Mouse (Mus musculus) limb, embryonic 10.5 days (tissue): ENCODE measurements at regions not wholly inside any gene's neighbourhood (a gene's known extent, or its start where the extent isn't known, plus 50 kb on each side); places are given as distances from the start of the nearest gene placed in this dataset.

Experiments
- DNase-seq: peaks from one replicate; pipeline ENCODE4 v3.0.0-alpha.2; 2017; ENCODE audit warnings: low spot score
- H3K27ac ChIP-seq: fragments of 300-500 bp; sonication (generic); 2 replicates; pipeline ENCODE4 v1.5.1; 2016; ENCODE audit warnings: mild to moderate bottlenecking
- H3K27me3 ChIP-seq: fragments of 300-500 bp; sonication (generic); 2 replicates; pipeline ENCODE4 v1.6.1; 2016; ENCODE audit warnings: low read depth, mild to moderate bottlenecking; ENCODE audit not compliant: poor library complexity, severe bottlenecking
- H3K36me3 ChIP-seq: fragments of 300-500 bp; sonication (generic); 2 replicates; pipeline ENCODE4 v1.6.1; 2016; ENCODE audit warnings: mild to moderate bottlenecking, moderate library complexity
- H3K4me1 ChIP-seq: fragments of 300-500 bp; sonication (generic); 2 replicates; pipeline ENCODE4 v1.6.1; 2016
- H3K4me3 ChIP-seq: fragments of 300-500 bp; sonication (generic); 2 replicates; pipeline ENCODE4 v1.5.1; 2016; ENCODE audit warnings: mild to moderate bottlenecking, moderate library complexity
- H3K9me3 ChIP-seq: fragments of 300-500 bp; sonication (generic); replicated peaks from 2 replicates; pipeline ENCODE4 v1.6.1; 2016; ENCODE audit warnings: mild to moderate bottlenecking
- WGBS: fragments of 180-500 bp; shearing (Covaris S2); methylation state at CpG from one replicate; pipeline ENCODE4 v1.1.7; 2016; 5-methylcytosine and 5-hydroxymethylcytosine counted together

DNA sequence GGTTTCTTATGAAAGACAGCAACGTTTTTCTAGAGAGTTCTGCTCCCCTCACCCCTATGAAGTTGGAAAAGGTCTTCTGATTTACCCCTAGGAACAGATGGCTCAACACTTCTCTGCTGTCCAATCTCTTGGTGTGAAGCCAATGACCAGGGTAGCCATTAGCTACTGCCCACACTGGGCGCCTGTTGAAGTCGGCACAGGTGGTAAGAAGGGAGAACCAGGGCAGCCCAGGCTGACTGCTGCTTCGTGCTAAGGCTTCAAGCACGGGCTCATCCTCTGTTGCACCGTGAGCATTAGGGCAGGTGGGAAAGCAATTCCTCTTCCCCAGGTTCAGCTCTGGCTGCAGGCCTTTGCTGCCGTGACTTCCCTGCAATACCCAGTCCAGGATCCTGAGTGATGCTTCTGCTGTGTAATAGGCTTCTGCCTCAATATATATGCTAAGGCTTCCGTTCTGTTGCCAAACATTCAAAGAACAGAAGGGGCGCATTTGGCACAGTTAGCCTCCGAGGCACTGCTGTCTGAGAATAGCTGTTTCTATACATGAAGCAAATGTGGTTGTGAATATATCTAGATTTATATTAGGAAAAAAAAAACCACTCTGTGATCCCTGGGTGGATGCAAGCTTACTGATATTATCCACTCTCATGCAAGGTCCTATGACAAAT lies 76.4 kb upstream of the Atp5g3 start:
- no peak for DNase-seq
- Histone ChIP-seq H3K27ac (no peak overlapping the region), H3K27me3 (peaks cover 57% of the 10 kb centered on the region; the same call in 1 of the 2 replicates), H3K4me3 (no peak overlapping the region), H3K36me3 (no peaks in the 10 kb centered on the region), H3K9me3 (no peaks in the 10 kb centered on the region), H3K4me1 (peaks cover 20% of the 10 kb centered on the region)
- WGBS = 90% methylated on average over 10 of the region's 10 CpGs

DNA sequence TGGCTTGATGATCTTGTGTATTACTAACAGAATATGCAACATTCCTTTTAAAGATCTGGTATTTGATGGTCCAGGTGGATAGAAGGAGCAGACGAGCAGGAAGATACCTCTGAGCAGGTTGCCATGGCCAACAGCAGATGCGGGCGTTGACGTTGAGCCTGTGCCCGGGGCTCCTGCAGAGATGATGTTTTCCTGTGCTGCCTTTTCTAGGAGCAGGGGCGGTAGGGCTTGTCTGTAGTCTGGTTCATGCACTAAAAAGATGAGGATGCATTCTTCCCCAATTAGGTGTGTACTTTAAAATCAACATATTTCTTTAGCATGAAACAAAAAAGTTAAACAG lies 74.8 kb upstream of the Atp5g3 start:
- no peak for DNase-seq
- 87% methylated on average over 6 of the region's 6 CpGs for WGBS
- no peak overlapping the region for H3K4me3 ChIP-seq
- H3K27me3 ChIP-seq = peaks cover 52% of the 10 kb centered on the region; the same call in 1 of the 2 replicates
- H3K27ac ChIP-seq = no peak overlapping the region
- H3K4me1 ChIP-seq = peaks cover 30% of the 10 kb centered on the region
- H3K36me3 ChIP-seq = no peaks in the 10 kb centered on the region
- H3K9me3 ChIP-seq = no peaks in the 10 kb centered on the region

DNA sequence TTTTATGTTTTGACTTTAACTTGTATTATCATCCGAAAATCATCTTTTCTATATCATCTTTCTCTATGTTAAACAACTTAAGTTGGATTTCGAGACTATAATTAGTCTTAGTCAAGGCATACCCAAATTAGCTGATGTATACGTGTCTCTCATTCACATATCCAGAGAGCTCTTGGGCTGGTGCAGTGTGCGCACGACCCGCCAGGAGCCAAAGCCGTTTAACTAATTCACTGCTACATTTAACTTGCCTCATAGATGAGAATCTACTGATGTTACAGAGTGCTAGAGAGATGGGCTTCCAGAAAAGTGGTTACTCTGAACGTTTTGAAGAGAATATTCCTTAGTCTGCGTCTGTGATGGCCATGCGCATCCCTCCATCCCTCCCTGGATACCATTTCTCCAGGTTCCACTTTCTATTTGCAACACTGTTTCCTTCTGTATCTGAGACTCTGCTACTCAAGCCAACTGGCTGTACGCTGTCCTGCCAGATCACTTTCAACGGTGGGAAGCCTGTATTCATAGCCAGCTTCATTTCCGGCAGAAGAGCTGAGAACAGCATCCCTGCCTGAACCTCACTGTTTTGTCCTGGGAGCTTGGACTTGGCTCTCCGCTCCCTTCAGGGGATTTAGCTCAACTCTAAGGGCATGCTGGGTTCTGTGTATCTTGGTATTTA lies 74.2 kb upstream of the Atp5g3 start:
- H3K27me3 ChIP-seq = peaks cover 52% of the 10 kb centered on the region; the same call in 1 of the 2 replicates
- no peaks in the 10 kb centered on the region for H3K9me3 ChIP-seq
- H3K36me3 ChIP-seq = no peaks in the 10 kb centered on the region
- H3K4me1 ChIP-seq = peaks cover 32% of the 10 kb centered on the region
- no peak for DNase-seq
- H3K27ac ChIP-seq = no peak overlapping the region
- WGBS = 85% methylated on average over 14 of the region's 14 CpGs
- no peak overlapping the region for H3K4me3 ChIP-seq

DNA sequence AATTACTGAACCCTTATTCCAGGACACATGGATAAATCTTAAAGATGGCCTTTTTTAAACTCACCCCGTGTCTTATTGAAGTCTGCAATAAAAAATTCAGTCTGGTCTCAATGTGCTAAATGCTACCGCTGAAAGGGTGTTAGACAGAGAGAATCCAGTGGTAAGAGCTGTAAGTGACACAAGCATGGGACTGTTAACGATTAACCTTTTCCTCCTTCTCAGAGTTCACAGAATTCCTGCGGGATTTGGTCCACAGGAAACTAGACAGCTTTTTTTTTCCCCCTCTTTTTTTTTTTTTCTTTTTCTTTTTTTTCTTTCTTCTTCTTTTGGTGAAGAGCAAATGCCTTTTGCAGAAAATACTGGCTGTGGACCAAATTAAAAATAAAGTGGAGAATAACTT lies 72.0 kb upstream of the Atp5g3 start:
- Histone ChIP-seq H3K36me3 (no peaks in the 10 kb centered on the region), H3K4me3 (no peak overlapping the region), H3K27me3 (peaks cover 66% of the 10 kb centered on the region; the same call in 1 of the 2 replicates), H3K4me1 (peaks cover 54% of the 10 kb centered on the region), H3K27ac (no peak overlapping the region), H3K9me3 (no peaks in the 10 kb centered on the region)
- peak; percentile 28 for DNase-seq
- WGBS = 12% methylated on average over 4 of the region's 4 CpGs

DNA sequence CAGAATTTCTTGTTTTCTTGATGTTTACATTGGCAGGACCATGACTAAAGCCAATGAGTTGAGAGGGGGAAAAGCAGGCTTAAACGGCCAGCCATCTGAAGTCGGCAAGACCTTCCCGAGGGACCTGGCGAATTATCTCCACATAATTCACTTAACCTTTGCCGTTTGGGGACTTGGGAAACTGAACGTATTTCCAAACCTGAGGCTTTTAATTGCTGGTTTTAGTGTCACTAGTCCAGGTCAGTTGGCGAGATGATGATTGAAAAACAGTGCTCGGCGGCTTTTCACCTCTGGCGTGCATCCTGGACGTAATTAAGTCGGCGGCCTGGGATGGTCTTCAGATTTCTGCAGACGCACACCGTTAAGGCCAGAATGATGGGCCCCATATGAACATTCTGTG lies 66.9 kb upstream of the Atp5g3 start:
- H3K4me3 ChIP-seq = peak overlapping the region; percentile 27
- DNase-seq = peak; percentile 59

DNA sequence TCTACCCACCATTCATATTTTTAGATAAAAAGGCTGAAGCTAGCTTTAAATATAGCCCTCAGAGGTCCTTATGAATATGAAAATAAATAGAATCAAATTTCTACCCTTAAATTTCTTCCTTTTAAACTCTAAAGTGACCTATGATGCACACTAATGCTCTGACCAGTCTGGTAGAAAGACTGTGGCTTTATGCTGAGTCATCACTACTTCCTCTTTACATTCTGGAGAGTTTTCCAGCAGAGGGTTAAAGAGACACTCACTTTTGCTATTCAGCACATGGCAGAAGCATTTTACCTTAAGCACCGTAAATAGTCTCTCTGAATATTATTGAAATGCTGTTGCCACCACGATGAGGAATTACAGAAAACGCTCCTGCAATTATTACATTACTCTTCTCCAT lies 62.6 kb upstream of the Atp5g3 start:
- 81% methylated on average over 3 of the region's 3 CpGs for WGBS
- Histone ChIP-seq H3K27me3 (peaks cover 35% of the 10 kb centered on the region; the same call in 1 of the 2 replicates), H3K9me3 (no peaks in the 10 kb centered on the region), H3K27ac (no peak overlapping the region), H3K36me3 (no peaks in the 10 kb centered on the region), H3K4me3 (no peak overlapping the region), H3K4me1 (peaks cover 51% of the 10 kb centered on the region)
- no peak for DNase-seq

More for the DNA sequence above, 66.9 kb upstream of the Atp5g3 start:
- Histone ChIP-seq H3K9me3 (no peaks in the 10 kb centered on the region), H3K36me3 (no peaks in the 10 kb centered on the region), H3K27ac (0 out of 2 replicates have a peak overlapping the region, but pooled peaks have one; percentile 19), H3K4me1 (peaks cover 75% of the 10 kb centered on the region), H3K27me3 (peaks cover 44% of the 10 kb centered on the region; the same call in 1 of the 2 replicates)
- WGBS = 14% methylated on average over 15 of the region's 15 CpGs

DNA sequence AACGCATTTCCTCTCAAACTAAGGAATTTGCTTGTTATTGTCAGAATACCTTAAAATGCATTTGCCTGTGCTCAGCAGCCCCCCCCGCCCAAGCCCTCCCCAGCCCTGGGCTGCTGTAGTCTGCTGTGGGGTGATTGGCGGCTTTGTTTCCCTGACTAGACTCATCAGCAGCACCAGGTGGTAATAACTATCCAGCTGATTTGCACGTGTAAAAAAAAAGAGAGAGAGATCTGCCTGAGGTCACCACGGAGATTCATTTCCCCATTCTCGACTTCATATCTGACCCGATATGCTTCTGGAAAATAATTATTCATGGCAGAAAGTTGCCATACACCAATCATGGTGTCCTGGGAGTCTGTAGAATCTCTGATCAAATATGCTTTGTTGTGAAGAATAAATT lies 56.5 kb upstream of the Atp5g3 start:
- Histone ChIP-seq H3K36me3 (no peaks in the 10 kb centered on the region), H3K27me3 (peaks cover 38% of the 10 kb centered on the region), H3K4me3 (no peak overlapping the region), H3K27ac (no peak overlapping the region), H3K4me1 (peaks cover 29% of the 10 kb centered on the region), H3K9me3 (no peaks in the 10 kb centered on the region)
- no peak for DNase-seq
- 64% methylated on average over 7 of the region's 7 CpGs for WGBS

DNA sequence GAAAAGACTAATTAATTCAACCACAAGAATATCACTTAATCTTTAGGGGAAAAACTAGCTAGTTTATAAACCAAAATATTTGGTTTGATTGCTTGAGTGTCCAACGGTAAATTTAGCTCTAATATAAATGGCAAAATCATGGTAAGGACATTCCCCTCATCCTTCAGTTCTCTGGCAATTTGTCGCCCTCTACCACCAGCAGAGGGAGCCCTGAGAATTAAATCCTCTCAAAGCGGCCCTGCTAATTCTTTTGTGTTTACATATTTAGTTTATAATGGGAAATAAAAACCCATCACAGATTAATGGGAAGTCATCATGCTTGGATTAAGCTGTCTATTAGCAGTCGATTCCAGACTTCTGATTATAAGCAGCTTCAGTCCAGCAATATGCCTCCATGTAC lies 54.5 kb upstream of the Atp5g3 start:
- WGBS = 17% methylated on average over 4 of the region's 4 CpGs
- Histone ChIP-seq H3K27ac (no peak overlapping the region), H3K4me3 (no peak overlapping the region), H3K9me3 (no peaks in the 10 kb centered on the region), H3K27me3 (peaks cover 27% of the 10 kb centered on the region), H3K36me3 (no peaks in the 10 kb centered on the region), H3K4me1 (peaks cover 20% of the 10 kb centered on the region)
- no peak for DNase-seq
